Mouse (Mus musculus) kidney, embryonic 14.5 days (tissue): ENCODE data around the gene Ranbp6. TPM values are rescaled to one million over a fixed set of nuclear protein-coding genes. Genes with fewer than 3 reads are reported as not detected.

Experiments used
- ATAC-seq: fragments of 200-750 bp; cut with Nextera tagmentation; 2 replicates; pipeline ENCODE4 v1.8.0; 2017; ENCODE audit warnings: moderate number of reproducible peaks, mild to moderate bottlenecking, moderate TSS enrichment, moderate library complexity; ENCODE audit not compliant: low FRiP score, low TSS enrichment
- H3K27ac ChIP-seq: fragments of 300-500 bp; sonication (generic); 2 replicates; pipeline ENCODE4 v1.5.1; 2014; ENCODE audit warnings: low read depth, mild to moderate bottlenecking, low read length, moderate library complexity, mixed read lengths
- H3K27me3 ChIP-seq: fragments of 300-500 bp; sonication (generic); 2 replicates; pipeline ENCODE4 v1.6.1; 2014; ENCODE audit warnings: mild to moderate bottlenecking, low read length; ENCODE audit not compliant: control insufficient read depth, insufficient read depth
- H3K36me3 ChIP-seq: fragments of 300-500 bp; sonication (generic); 2 replicates; pipeline ENCODE4 v1.6.1; 2014; ENCODE audit warnings: low read length, mixed read lengths; ENCODE audit not compliant: control insufficient read depth, insufficient read depth
- H3K4me1 ChIP-seq: fragments of 300-500 bp; sonication (generic); 2 replicates; pipeline ENCODE4 v1.6.1; 2014; ENCODE audit warnings: low read length, mixed read lengths; ENCODE audit not compliant: control insufficient read depth, insufficient read depth
- H3K4me2 ChIP-seq: fragments of 300-500 bp; sonication (generic); replicated peaks from 2 replicates; pipeline ENCODE4 v1.6.1; 2014; ENCODE audit warnings: low read depth, mild to moderate bottlenecking, low read length
- H3K4me3 ChIP-seq: fragments of 300-500 bp; sonication (generic); 2 replicates; pipeline ENCODE4 v1.5.1; 2014; ENCODE audit warnings: mild to moderate bottlenecking, low read length
- H3K9ac ChIP-seq: fragments of 300-500 bp; sonication (generic); 2 replicates; pipeline ENCODE4 v1.6.1; 2014; ENCODE audit warnings: low read depth, mild to moderate bottlenecking, low read length, moderate library complexity
- H3K9me3 ChIP-seq: fragments of 300-500 bp; sonication (generic); 2 replicates; pipeline ENCODE4 v1.6.1; 2016; ENCODE audit warnings: low read length; ENCODE audit not compliant: control insufficient read depth
- WGBS: fragments of 180-500 bp; shearing (Covaris S2); extraction: QIAGEN DNeasy Blood & Tissue Kit; methylation state at CpG from one replicate; pipeline ENCODE4 v1.1.7; 2014; 5-methylcytosine and 5-hydroxymethylcytosine counted together
- polyA plus RNA-seq: library from polyadenylated mRNA; unstranded; fragments of >200 nt; fragmentation: Nextera tagmentation; extraction: Ambion mirVana; gene quantifications from 2 replicates; pipeline ENCODE4 v1.2.1, GENCODE M21; 2014

Gene Ranbp6
- polyA plus RNA-seq, 1 experiment from 2014 or later, result 22.4 TPM

DNA sequence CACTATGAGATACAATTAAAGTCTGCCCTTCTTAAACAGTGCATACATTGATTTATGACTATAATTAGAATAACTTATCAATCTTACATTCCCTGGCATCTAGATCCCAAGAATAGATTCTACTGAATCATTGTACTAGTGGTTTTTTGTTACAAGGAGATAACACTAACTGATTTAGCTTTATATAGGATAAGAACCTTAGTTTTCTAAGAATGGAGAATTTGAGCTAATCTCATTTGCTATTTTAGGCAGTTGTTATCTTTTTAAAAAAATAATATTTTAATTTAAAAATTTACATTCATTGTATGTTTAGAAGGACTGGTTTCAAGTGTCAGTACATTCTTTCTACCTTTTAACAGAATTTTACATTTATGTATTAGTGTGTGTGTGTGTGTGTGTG is 24.8 kb downstream of the Ranbp6 start:
- H3K9me3 ChIP-seq, result no peaks in the 10 kb centered on the region
- H3K27ac ChIP-seq, result no peak overlapping the region
- no peak for ATAC-seq
- peaks cover 13% of the 10 kb centered on the region; the same call in 1 of the 2 replicates for H3K36me3 ChIP-seq
- no peak overlapping the region for H3K4me2 ChIP-seq
- H3K4me3 ChIP-seq, result no peak overlapping the region
- no peak overlapping the region for H3K9ac ChIP-seq
- no peaks in the 10 kb centered on the region for H3K4me1 ChIP-seq
- no peaks in the 10 kb centered on the region for H3K27me3 ChIP-seq

- WGBS, result 86% methylated on average over 2 of the region's 2 CpGs
- ATAC-seq, result no peak
- H3K4me3 ChIP-seq, result no peak overlapping the region
Measured at GRCm38 (mm10) chr19:29782914-29783313, 29.9 kb downstream of the Ranbp6 start.

More at GRCm38 (mm10) chr19:29782914-29783313, 29.9 kb downstream of the Ranbp6 start:
- Histone ChIP-seq H3K4me2 (no peak overlapping the region), H3K27ac (no peak overlapping the region), H3K9me3 (no peaks in the 10 kb centered on the region), H3K9ac (no peak overlapping the region), H3K4me1 (no peaks in the 10 kb centered on the region), H3K27me3 (no peaks in the 10 kb centered on the region), H3K36me3 (peaks cover 11% of the 10 kb centered on the region; the same call in 1 of the 2 replicates)

Other genes starting within 250 kb of the Ranbp6 start
- 10.7 and 21.0 TPM in 2 replicates for gene Ermp1, start 164.6 kb downstream of the Ranbp6 start, polyA plus RNA-seq
- gene Mlana, start 115.2 kb downstream of the Ranbp6 start, polyA plus RNA-seq, result not detected in 2 replicates
- 10.5 and 11.5 TPM in 2 replicates for gene 9930021J03Rik, start 7.0 kb downstream of the Ranbp6 start, polyA plus RNA-seq
- gene Il33, start 112.1 kb upstream of the Ranbp6 start, polyA plus RNA-seq, result 28.0 and 28.3 TPM in 2 replicates
- gene Trpd52l3, start 190.8 kb upstream of the Ranbp6 start, polyA plus RNA-seq, result not detected in 2 replicates
- gene Uhrf2, start 217.5 kb upstream of the Ranbp6 start, polyA plus RNA-seq, result 75.9 and 101 TPM in 2 replicates